Mouse (Mus musculus) kidney, adult 2 months (tissue): ENCODE results near the gene Rgs1. TPM values are rescaled to one million over a fixed set of nuclear protein-coding genes. Genes with fewer than 3 reads are reported as not detected.
A peak's percentile ranks its signal among the peaks of the same experiment; 100 is the strongest.

Source experiments
- DNase-seq: peaks from one replicate; pipeline ENCODE4 v3.0.0; 2021
- H3K27ac ChIP-seq: fragments of 200-500 bp; 2 replicates; pipeline ENCODE4 v1.5.1; 2012; ENCODE audit warnings: low read depth, low read length, control low read depth, inconsistent platforms; ENCODE audit not compliant: insufficient read depth
- H3K27me3 ChIP-seq: fragments of 200-500 bp; replicated peaks from 2 replicates; pipeline ENCODE4 v1.6.1; 2012; ENCODE audit warnings: mild to moderate bottlenecking, moderate library complexity, low read length, inconsistent platforms; ENCODE audit not compliant: control insufficient read depth, insufficient read depth
- H3K36me3 ChIP-seq: fragments of 200-500 bp; 2 replicates; pipeline ENCODE4 v1.6.1; 2012; ENCODE audit warnings: mild to moderate bottlenecking, moderate library complexity, low read length, inconsistent platforms; ENCODE audit not compliant: control insufficient read depth, insufficient read depth
- H3K4me1 ChIP-seq: fragments of 200-500 bp; 2 replicates; pipeline ENCODE4 v1.6.1; 2011; ENCODE audit warnings: low read length; ENCODE audit not compliant: control insufficient read depth, insufficient read depth
- H3K4me3 ChIP-seq: fragments of 200-500 bp; 2 replicates; pipeline ENCODE4 v1.5.1; 2011; ENCODE audit warnings: mild to moderate bottlenecking, low read depth, low read length, control low read depth; ENCODE audit not compliant: insufficient read depth
- CTCF ChIP-seq: fragments of 200-500 bp; conservative IDR thresholded peaks from 2 replicates; pipeline ENCODE4 v1.5.1; 2011; ENCODE audit warnings: low read depth, mild to moderate bottlenecking, control low read depth, low read length, moderate library complexity, mixed read lengths; ENCODE audit not compliant: insufficient read depth, insufficient read length
- POLR2A ChIP-seq: fragments of 200-500 bp; IDR thresholded peaks from one replicate; pipeline ENCODE4 v1.6.1; 2011; ENCODE audit warnings: low read depth, low read length, control low read depth
- WGBS: fragments of 180-500 bp; shearing (Covaris S2); methylation state at CpG from one replicate; pipeline ENCODE4 v1.1.7; 2018; 5-methylcytosine and 5-hydroxymethylcytosine counted together
- polyA plus RNA-seq: library from polyadenylated mRNA; depleted of rRNA; stranded (reverse); fragments of >200 nt; gene quantifications from 2 replicates; pipeline ENCODE4 v1.2.3, GENCODE M21; 2012

The Rgs1 gene
- polyA plus RNA-seq, 1 experiment, result 0.27 TPM

DNA sequence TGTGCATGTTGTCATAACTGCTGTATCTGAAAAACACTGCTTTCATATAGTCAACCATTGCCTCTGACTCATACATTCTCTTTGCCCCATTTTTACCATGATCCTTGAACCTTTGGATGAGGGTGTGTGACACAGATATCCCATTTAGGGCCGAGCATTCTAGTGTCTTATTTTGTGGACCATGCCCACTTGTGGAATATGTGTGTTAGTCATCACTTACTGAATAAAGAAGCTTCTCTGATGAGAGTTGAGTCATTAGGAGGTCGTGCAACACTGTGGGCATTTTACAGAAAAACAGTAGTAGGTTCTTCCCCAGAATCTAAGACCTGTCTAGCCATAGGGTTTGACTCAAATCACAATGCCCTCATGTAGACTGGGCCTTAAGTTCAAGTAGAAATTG is 9.8 kb downstream of the Rgs1 start:
- no peak for DNase-seq
- H3K27me3 ChIP-seq, result no peaks in the 10 kb centered on the region

DNA sequence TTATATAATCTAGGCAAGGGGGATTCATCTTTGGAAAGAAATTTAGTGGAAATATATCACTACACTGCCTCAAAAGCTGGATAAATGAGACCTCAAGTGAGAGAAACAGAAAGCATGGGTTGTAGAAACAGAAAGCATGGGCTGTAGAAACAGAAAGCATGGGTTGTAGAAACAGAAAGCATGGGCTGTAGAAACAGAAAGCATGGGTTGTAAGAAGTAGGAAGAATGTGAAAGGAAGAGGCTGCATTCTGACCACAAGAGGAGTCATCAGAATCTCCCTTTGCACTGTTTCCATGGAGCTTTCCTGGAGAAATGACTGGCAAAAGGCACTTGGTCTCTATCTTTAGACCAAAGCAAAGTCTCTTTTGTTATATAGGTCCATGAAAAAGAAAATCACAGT is 33.8 kb downstream of the Rgs1 start:
- H3K4me3 ChIP-seq, result no peak overlapping the region
- H3K27ac ChIP-seq, result no peak overlapping the region
- no peaks in the 10 kb centered on the region for H3K4me1 ChIP-seq
- H3K36me3 ChIP-seq, result no peaks in the 10 kb centered on the region
- no peak for DNase-seq
- TF ChIP-seq POLR2A, result no peak
- TF ChIP-seq CTCF, result no peak
- H3K27me3 ChIP-seq, result no peaks in the 10 kb centered on the region

More for the DNA sequence above, 9.8 kb downstream of the Rgs1 start:
- no peak overlapping the region for H3K4me3 ChIP-seq
- no peak for TF ChIP-seq CTCF
- no peak for TF ChIP-seq POLR2A
- H3K36me3 ChIP-seq, result no peaks in the 10 kb centered on the region
- H3K27ac ChIP-seq, result no peak overlapping the region
- 74% methylated on average over 2 of the region's 2 CpGs for WGBS
- H3K4me1 ChIP-seq, result no peaks in the 10 kb centered on the region

DNA sequence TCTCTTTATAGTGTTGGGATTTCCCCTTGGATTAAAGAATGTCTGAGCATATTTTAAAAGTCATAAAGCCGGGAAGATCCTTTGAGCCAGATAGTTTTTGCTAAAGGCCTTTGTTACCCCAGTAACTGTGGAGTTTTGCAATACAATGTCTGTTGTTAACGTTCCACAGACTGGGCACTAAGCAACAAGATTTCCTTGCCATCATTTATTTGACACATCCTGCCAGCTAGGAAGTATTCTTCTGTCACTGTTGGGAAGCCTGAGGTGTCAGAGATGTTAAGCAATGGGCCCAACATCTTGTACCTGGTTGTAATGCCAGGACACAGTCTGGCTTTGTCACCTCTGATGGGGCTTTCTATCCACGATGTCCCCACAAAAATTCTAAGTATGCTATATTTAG is 38.1 kb downstream of the Rgs1 start:
- no peak for DNase-seq
- no peaks in the 10 kb centered on the region for H3K4me1 ChIP-seq
- H3K36me3 ChIP-seq, result no peaks in the 10 kb centered on the region
- no peak overlapping the region for H3K27ac ChIP-seq
- H3K27me3 ChIP-seq, result no peaks in the 10 kb centered on the region
- WGBS, result 62% methylated on average over 3 of the region's 3 CpGs
- TF ChIP-seq POLR2A (no peak), CTCF (no peak)
- no peak overlapping the region for H3K4me3 ChIP-seq

DNA sequence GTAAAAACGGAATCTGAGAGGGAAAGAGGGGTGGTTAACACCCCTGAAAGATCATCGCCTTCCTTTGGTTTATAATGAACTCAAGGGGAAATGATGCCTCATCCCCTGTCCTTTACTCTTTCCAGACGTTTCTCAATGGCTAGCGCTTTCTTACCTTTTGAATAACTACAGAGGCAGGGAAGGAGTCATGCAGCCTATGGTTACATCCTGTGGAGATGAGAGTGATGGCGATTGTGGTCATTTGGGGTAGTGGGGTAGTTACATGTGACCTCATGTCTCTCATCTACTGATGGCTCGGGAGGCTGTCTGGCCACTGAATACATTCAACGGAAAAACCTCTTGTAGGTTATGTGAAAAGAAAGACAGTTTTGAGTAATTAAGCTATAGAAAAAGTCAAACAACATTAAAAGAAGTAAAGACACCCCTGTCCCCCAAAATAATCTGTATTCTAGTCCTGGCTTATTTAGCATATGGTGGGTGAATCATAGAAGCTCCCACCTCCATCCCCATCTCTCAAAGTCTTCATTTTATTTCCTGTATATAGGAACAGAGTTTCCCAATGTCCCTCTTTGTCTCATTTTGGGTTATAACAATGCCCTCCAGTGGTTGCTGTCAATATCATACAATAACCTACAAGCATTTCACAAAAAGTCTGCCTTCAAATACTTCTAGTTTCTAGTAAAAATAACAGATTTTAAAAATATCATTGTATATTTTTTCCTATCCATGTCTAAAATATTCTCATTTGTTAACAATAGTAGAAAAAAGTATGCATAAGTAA is 42.6 kb downstream of the Rgs1 start:
- Histone ChIP-seq H3K4me3 (no peak overlapping the region), H3K27ac (no peak overlapping the region), H3K36me3 (no peaks in the 10 kb centered on the region), H3K4me1 (no peaks in the 10 kb centered on the region), H3K27me3 (no peaks in the 10 kb centered on the region)
- 65% methylated on average over 7 of the region's 7 CpGs for WGBS
- no peak for DNase-seq
- no peak for TF ChIP-seq POLR2A
- TF ChIP-seq CTCF, result no peak

- Histone ChIP-seq H3K27ac (no peak overlapping the region), H3K36me3 (no peaks in the 10 kb centered on the region), H3K27me3 (no peaks in the 10 kb centered on the region), H3K4me3 (no peak overlapping the region), H3K4me1 (no peaks in the 10 kb centered on the region)
- 87% methylated on average over 2 of the region's 2 CpGs for WGBS
- DNase-seq, result no peak
- TF ChIP-seq CTCF, result no peak
These were observed 44.3 kb downstream of the Rgs1 start for GRCm38 (mm10) chr1:144204766-144205165.

DNA sequence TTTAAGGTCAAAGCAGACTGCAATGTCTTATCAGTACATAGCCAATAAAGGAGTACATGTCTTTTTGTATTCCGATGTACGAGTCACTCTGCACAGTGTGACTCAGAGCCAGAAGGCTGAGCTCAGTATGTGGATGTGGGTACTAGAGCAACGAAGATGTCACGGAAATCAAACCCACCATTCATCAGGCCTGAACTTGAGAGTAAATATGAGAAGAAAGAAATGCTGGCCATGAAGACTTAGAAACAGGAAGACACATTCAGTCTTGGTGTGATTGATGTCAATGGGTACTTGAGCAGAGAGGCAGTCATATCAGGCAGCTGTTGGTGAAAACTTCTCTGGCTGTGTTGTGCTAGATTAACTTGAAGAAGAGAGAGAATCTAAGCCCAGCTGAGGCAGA is 46.1 kb downstream of the Rgs1 start:
- Histone ChIP-seq H3K27ac (no peak overlapping the region), H3K36me3 (no peaks in the 10 kb centered on the region), H3K27me3 (no peaks in the 10 kb centered on the region), H3K4me3 (no peak overlapping the region), H3K4me1 (no peaks in the 10 kb centered on the region)
- TF ChIP-seq CTCF, result no peak
- TF ChIP-seq POLR2A, result no peak
- no peak for DNase-seq
- 80% methylated on average over 4 of the region's 4 CpGs for WGBS

DNA sequence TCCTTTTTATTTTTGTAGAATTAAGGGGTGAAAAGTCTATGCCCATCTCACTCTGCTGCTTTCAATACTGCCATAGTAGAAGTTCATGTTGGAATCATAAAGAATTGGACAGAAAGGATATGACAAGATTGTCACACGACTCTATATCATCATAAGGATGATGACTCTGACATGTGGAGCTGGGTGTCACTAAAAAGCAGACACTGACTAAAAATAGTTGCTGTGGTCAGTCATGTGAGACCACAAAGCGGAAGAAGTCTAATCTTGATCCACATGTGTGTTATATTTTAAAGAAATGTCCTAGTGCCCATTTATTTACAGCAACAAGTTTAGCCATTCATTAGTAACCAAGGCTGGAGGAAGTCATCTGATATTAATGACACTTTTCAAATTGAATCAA is 48.5 kb downstream of the Rgs1 start:
- H3K4me3 ChIP-seq, result no peak overlapping the region
- H3K27me3 ChIP-seq, result no peaks in the 10 kb centered on the region
- DNase-seq, result peak; percentile 6
- WGBS, result 41% methylated on average over 2 of the region's 2 CpGs
- no peaks in the 10 kb centered on the region for H3K36me3 ChIP-seq
- no peaks in the 10 kb centered on the region for H3K4me1 ChIP-seq
- TF ChIP-seq CTCF, result no peak
- TF ChIP-seq POLR2A, result no peak
- H3K27ac ChIP-seq, result no peak overlapping the region
